Mouse (Mus musculus) cerebellum, adult 9-10 months (tissue): ENCODE data around the gene Olfr822.
"Not testable (repeated sequence)": the region's sequence is repeated elsewhere in the genome, so short reads cannot be mapped to it uniquely, and the experiment has no call there.

ENCODE experiments used
- DNase-seq: peaks from one replicate; pipeline ENCODE4 v3.0.0; 2022

Gene Olfr822

DNA sequence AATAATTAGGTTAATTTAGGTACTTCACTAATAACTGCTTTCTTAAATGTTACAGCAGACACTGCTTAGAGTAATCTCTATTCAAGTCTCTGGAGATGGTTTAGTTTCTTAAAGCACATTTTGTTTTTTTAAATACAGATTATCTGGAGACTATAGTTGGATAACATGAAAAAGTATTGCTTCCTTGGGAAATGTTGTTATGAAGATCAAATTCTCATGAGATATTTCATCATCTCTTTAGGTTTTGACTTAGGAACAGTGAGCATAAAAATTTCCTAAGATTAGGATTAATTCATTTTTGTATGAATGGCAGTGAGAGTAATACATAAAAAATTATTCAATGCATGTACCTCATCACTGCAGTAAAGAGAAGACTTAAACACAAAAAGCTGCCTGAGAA is at the start of gene Olfr822:
Olfr822 (plus strand) TSS at position 301 of the 400 bp plus-strand sequence.
- DNase-seq, result no peak

- no peak for DNase-seq
Measured at GRCm38 (mm10) chr10:130030048-130030447, 41.0 kb upstream of the Olfr822 start, which contains the start of gene Olfr821. Gene Olfr821 (plus strand): TSS chr10:130030348.

- no peak for DNase-seq
Measured at GRCm38 (mm10) chr10:130037096-130037495, 33.9 kb upstream of the Olfr822 start.

DNA sequence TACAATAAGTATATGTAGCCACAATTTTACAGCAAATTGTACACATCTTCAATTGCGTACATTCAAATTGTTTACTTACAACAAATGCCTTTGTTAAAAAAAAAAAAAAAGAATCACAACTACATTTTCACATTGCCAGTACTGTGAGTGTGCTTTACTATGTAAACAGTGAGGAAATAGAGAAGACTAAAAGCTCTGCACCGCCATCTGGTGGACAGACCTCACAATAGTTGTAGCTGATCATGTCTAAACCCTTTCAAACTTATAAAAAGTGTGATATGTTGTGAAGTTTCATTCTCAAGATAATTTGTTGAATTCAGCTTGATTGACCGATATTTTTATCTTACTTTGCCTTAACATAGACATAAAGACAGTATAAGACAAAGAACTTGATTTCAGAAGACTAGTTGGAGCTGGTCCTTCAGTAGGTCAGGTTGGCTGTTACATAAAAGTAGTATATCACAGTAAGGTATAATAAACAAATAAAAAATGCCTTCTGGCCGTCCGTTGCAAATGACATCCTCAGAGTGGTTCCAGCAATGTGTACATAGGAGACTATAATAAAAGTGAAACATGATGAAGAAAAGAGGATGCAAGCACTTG is 21.9 kb downstream of the Olfr822 start:
- DNase-seq, result peak; percentile 1

- DNase-seq, result no peak
Measured at GRCm38 (mm10) chr10:130096104-130096503, 25.1 kb downstream of the Olfr822 start.

DNA sequence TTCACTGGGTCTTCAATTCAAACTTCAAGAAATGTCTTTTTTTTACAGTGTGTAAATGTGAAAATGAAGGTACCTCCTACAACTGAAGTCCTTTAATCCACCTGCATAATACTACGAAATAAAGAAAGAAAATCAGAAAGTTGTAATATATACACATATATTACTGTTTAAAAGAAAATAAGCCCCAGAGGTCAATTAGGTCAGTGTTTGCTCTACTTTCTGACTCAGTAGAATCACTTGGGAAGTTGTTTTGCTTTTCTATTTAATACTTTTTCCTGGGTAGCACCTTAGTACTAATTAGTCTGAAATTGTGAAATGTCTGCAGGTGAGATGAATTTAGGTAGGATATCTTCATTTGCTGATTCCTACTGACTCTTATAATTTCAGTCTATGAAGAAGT is 44.3 kb downstream of the Olfr822 start, which contains the start of gene Olfr823:
Olfr823 (minus strand) TSS at position 101 of the 400 bp plus-strand sequence.
- DNase-seq, result not testable (repeated sequence)

DNA sequence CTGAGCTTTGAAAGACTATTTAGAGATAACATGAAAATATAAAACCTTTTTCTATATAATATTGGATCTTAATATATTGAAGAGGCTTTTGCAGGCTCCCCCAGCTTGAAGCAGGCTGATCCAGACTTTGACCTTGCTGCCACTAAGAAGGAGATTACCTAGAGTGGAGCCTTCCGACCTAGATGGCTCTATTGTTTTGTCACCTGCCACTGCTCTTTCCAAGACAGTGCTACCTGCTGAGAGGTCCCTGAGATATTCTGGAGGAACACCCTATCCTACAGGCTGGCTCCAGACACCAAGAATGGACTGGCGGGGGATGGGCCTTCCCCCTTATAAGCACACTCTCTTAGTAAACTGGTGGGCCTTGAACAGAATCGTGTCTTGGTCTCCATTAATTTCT is 45.0 kb downstream of the Olfr822 start:
- not testable (repeated sequence) for DNase-seq
